In genomic region chr5:135933900-135934441, GRCm38 (mm10) we compare ENCODE assay signal across 8 mouse cellular contexts. TPM values are rescaled to one million over a fixed set of nuclear protein-coding genes. Genes with fewer than 3 reads are reported as not detected.
DNase-seq lines count a peak whose midpoint lies in the region; ATAC-seq and TF ChIP-seq lines count a peak whose summit lies in the region.

No protein-coding gene starts in this region.

- no peak for TF ChIP-seq POLR2A in thymus, adult 2 months (IDR thresholded peaks at IDR 0.05; ENCODE audit: control insufficient read depth, extremely low read depth, insufficient read depth, low read length, poor library complexity)

- H3K4me2 ChIP-seq in hindbrain, embryonic 12.5 days (replicated peaks): peak overlapping the region; percentile 63

- DNase-seq in thymus, adult 2 months: peak; percentile 68
- no peak for DNase-seq in thymus, postnatal 0 days (ENCODE audit: low spot score)
- DNase-seq in cerebellum, postnatal 10 days: peak; percentile 91
- peak; percentile 69 to 71 for DNase-seq in frontal cortex, postnatal 14 days (ENCODE audit: low spot score in 2 of 2)
- peak; percentile 79 to 89 for DNase-seq in left cerebral cortex, postnatal 10 days (ENCODE audit: extremely low spot score in 1 of 2, low spot score in 2 of 2)
- peak; percentile 83 for DNase-seq in right cerebral cortex, postnatal 4 days

- no peaks in the 10 kb centered on the region for H3K27me3 ChIP-seq in thymus, adult 2 months (ENCODE audit: control insufficient read depth, insufficient read depth, low read length)
- H3K27me3 ChIP-seq in hindbrain, embryonic 12.5 days: no peaks in the 10 kb centered on the region

- peak overlapping the region; percentile 92 for H3K4me3 ChIP-seq in thymus, adult 2 months (ENCODE audit: control insufficient read depth, insufficient read depth, low read length)
- H3K4me3 ChIP-seq in hindbrain, embryonic 12.5 days: peak overlapping the region; percentile 88
- peak overlapping the region; percentile 96 for H3K4me3 ChIP-seq in macrophage (ENCODE audit: inconsistent target)

- H3K9me3 ChIP-seq in hindbrain, embryonic 12.5 days (replicated peaks): no peaks in the 10 kb centered on the region

- H3K27ac ChIP-seq in thymus, adult 2 months (ENCODE audit: control insufficient read depth, insufficient read depth, low read length): peak overlapping the region; percentile 76
- H3K27ac ChIP-seq in hindbrain, embryonic 12.5 days: peak overlapping the region; percentile 96
- H3K27ac ChIP-seq in macrophage: peak overlapping the region; percentile 95

- H3K9ac ChIP-seq in hindbrain, embryonic 12.5 days: peak overlapping the region; percentile 95

- H3K4me1 ChIP-seq in thymus, adult 2 months (replicated peaks; ENCODE audit: control insufficient read depth, insufficient read depth, low read length): peaks cover 5% of the 10 kb centered on the region
- peaks cover 39% of the 10 kb centered on the region for H3K4me1 ChIP-seq in hindbrain, embryonic 12.5 days

- peaks cover 52% of the 10 kb centered on the region for H3K79me2 ChIP-seq in macrophage (ENCODE audit: inconsistent target)

- peak; percentile 73 for ATAC-seq in hindbrain, embryonic 12.5 days (ENCODE audit: low FRiP score)

- TF ChIP-seq CTCF in thymus, adult 2 months (IDR thresholded peaks at IDR 0.05; ENCODE audit: borderline replicate concordance, control insufficient read depth, extremely low read depth, insufficient read depth, low read length, poor library complexity): peak; percentile 23; the same call in 1 of the 2 replicates

- intact Hi-C loops in left cerebral cortex, postnatal 10 days (cut with DNase I): no loop called here

- WGBS in thymus, adult 2 months: under 1% methylated on average over 35 of the region's 35 CpGs
- WGBS in hindbrain, embryonic 12.5 days: under 1% methylated on average over 35 of the region's 35 CpGs
- WGBS in macrophage (ENCODE audit: missing documents): under 1% methylated on average over 28 of the region's 35 CpGs

- H3K36me3 ChIP-seq in thymus, adult 2 months (ENCODE audit: control insufficient read depth, insufficient read depth, low read length): 0 out of 2 replicates have a peak, but pooled peaks cover 8% of the 10 kb centered on the region
- H3K36me3 ChIP-seq in hindbrain, embryonic 12.5 days: peaks cover 31% of the 10 kb centered on the region
- H3K36me3 ChIP-seq in macrophage (ENCODE audit: inconsistent target): peaks cover 34% of the 10 kb centered on the region

RNA-seq across cellular contexts. Expression of gene Ywhag, which starts 0.4 kb away (rescaled TPM):
- 56.5 and 73.5 TPM in 2 replicates for polyA plus RNA-seq in thymus, adult 2 months (2012; rRNA removed)
- polyA plus RNA-seq in thymus, postnatal 0 days (2015; fragmentation: Nextera tagmentation; extraction: Ambion mirVana): 69.4 and 69.8 TPM in 2 replicates
- polyA plus RNA-seq in hindbrain, embryonic 12.5 days (2016; fragmentation: Nextera tagmentation; extraction: Ambion mirVana): 469 and 505 TPM in 2 replicates
- 1,000 to 10,000 TPM; 1,621 to 1,667 TPM for total RNA-seq in left cerebral cortex, postnatal 10 days (2021)
- 100 to 1,000 TPM in 20 of 26 experiments, 10 to 100 TPM in 6; 53.4 to 231 (median 136) TPM for total RNA-seq in macrophage (2018; cell fraction: chromatin; rRNA removed)
- 100 to 1,000 TPM; 212 to 334 (median 277) TPM for total RNA-seq in macrophage (2018; cell fraction: cytosol; rRNA removed)
- total RNA-seq in macrophage (2018; cell fraction: nucleus; rRNA removed): 100 to 1,000 TPM in 24 of 26 experiments, 10 to 100 TPM in 2; 92.5 to 392 (median 213) TPM
- 161 to 315 TPM (median 200 TPM) in 3 replicates for polyA plus RNA-seq in macrophage (2018)

RNA-seq across cellular contexts. Expression of gene Ssc4d, which starts 40.4 kb away (rescaled TPM):
- 3.9 and 4.7 TPM in 2 replicates for polyA plus RNA-seq in thymus, adult 2 months (2012; rRNA removed)
- polyA plus RNA-seq in thymus, postnatal 0 days (2015; fragmentation: Nextera tagmentation; extraction: Ambion mirVana): 1.6 and 2.7 TPM in 2 replicates
- polyA plus RNA-seq in hindbrain, embryonic 12.5 days (2016; fragmentation: Nextera tagmentation; extraction: Ambion mirVana): 1.7 and 3.7 TPM in 2 replicates
- 1 to 10 TPM; 1.7 to 4.0 TPM for total RNA-seq in left cerebral cortex, postnatal 10 days (2021)
- 1 to 10 TPM in 24 of 26 experiments, not detected in 2; 1.1 to 5.4 (median 2.5) TPM for total RNA-seq in macrophage (2018; cell fraction: chromatin; rRNA removed)
- total RNA-seq in macrophage (2018; cell fraction: cytosol; rRNA removed): 1 to 10 TPM; 1.6 to 5.2 (median 3.2) TPM
- 1 to 10 TPM in 25 of 26 experiments, under 1 TPM in 1; 0.93 to 5.9 (median 3.7) TPM for total RNA-seq in macrophage (2018; cell fraction: nucleus; rRNA removed)
- polyA plus RNA-seq in macrophage (2018): 2.8 to 3.3 TPM (median 3.0 TPM) in 3 replicates

RNA-seq across cellular contexts. Expression of gene Zp3, which starts 45.9 kb away (rescaled TPM):
- polyA plus RNA-seq in thymus, adult 2 months (2012; rRNA removed): 0.52 and 1.1 TPM in 2 replicates
- 0.53 and 0.64 TPM in 2 replicates for polyA plus RNA-seq in thymus, postnatal 0 days (2015; fragmentation: Nextera tagmentation; extraction: Ambion mirVana)
- polyA plus RNA-seq in hindbrain, embryonic 12.5 days (2016; fragmentation: Nextera tagmentation; extraction: Ambion mirVana): 0.32 TPM in 1 of 2 replicates, not detected in the other
- not detected for total RNA-seq in left cerebral cortex, postnatal 10 days (2021)
- not detected for total RNA-seq in macrophage (2018; cell fraction: chromatin; rRNA removed)
- total RNA-seq in macrophage (2018; cell fraction: cytosol; rRNA removed): not detected
- not detected for total RNA-seq in macrophage (2018; cell fraction: nucleus; rRNA removed)
- polyA plus RNA-seq in macrophage (2018): not detected in 3 replicates

RNA-seq across cellular contexts. Expression of gene Hspb1, which starts 46.3 kb away (rescaled TPM):
- 73.6 and 96.8 TPM in 2 replicates for polyA plus RNA-seq in thymus, adult 2 months (2012; rRNA removed)
- 23.7 and 29.1 TPM in 2 replicates for polyA plus RNA-seq in thymus, postnatal 0 days (2015; fragmentation: Nextera tagmentation; extraction: Ambion mirVana)
- 23.9 and 34.1 TPM in 2 replicates for polyA plus RNA-seq in hindbrain, embryonic 12.5 days (2016; fragmentation: Nextera tagmentation; extraction: Ambion mirVana)
- 1 to 10 TPM; 4.3 to 4.6 TPM for total RNA-seq in left cerebral cortex, postnatal 10 days (2021)
- 1 to 10 TPM in 1 of 26 experiments, not detected in 25; 7.5 TPM for total RNA-seq in macrophage (2018; cell fraction: chromatin; rRNA removed)
- total RNA-seq in macrophage (2018; cell fraction: cytosol; rRNA removed): 1 to 10 TPM in 1 of 26 experiments, under 1 TPM in 15, not detected in 10; 0.14 to 1.1 (median 0.39) TPM
- total RNA-seq in macrophage (2018; cell fraction: nucleus; rRNA removed): under 1 TPM in 1 of 26 experiments, not detected in 25; 0.70 TPM
- polyA plus RNA-seq in macrophage (2018): 0.23 to 0.43 TPM in 2 of 3 replicates, not detected in the other
